Mouse (Mus musculus): ENCODE results near the gene H2afv. TPM values are rescaled to one million over a fixed set of nuclear protein-coding genes. Genes with fewer than 3 reads are reported as not detected.
A peak's percentile ranks its signal among the peaks of the same experiment; 100 is the strongest.

The H2afv gene
- not detected in 2 replicates for polyA plus RNA-seq (2012; ENCODE audit: insufficient read depth, insufficient read length, low replicate concordance, missing spikeins)

GRCm38 (mm10) chr11:6444077-6444853 is at the start of gene H2afv:
TSS of gene H2afv (minus strand) at chr11:6444443.
- TF ChIP-seq POLR2A (IDR thresholded peaks at IDR 0.05; ENCODE audit: insufficient read depth, low read depth, low read length), result peak; percentile 59
- no peak for TF ChIP-seq CTCF (IDR thresholded peaks at IDR 0.05; ENCODE audit: insufficient read depth, low read depth, low read length)

DNA sequence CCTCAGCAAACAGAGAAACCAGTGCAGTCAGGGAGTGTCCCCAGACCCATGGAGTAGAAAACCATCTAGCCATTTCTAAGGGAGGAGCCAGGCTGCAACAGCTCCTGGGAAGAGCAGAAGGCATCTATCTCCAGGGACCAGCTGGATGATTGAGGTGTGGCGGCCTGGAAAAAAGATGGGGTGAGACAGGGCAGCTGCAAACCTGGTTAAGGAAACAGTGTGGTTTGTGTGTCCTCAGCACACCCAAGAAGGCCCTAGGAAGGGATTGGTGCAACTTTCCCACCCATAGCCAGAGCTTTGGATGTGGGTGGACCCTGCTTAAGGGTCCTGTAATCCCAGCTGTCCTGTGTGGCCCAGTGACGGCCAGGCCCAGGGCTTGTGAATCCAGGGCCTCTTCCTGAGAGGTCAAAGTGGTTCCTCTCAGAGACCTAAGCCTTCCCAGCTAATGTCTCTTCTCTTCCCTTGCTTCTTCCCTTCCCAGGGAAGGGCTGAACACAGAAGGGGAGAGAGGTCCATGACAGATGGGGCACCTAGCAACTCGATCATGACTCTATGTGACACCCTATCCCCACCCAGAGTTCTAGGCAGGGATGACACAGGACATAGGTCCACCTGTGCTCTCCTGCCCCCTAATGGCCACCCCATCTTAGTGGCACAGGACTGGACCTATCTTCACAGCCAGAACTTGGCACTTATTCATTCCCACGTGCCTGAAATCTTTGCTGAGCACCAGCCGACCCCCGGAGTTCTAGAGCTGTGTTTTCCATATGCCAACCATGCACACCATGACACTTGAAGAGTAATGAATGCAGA is 45.7 kb upstream of the H2afv start:
- H3K4me1 ChIP-seq (ENCODE audit: control insufficient read depth, insufficient read depth, low read length), result peaks cover 12% of the 10 kb centered on the region
- no peak overlapping the region for H3K27ac ChIP-seq (ENCODE audit: insufficient read depth, low read depth, low read length)
- TF ChIP-seq POLR2A (IDR thresholded peaks at IDR 0.05; ENCODE audit: insufficient read depth, low read depth, low read length), result no peak
- TF ChIP-seq CTCF (IDR thresholded peaks at IDR 0.05; ENCODE audit: insufficient read depth, low read depth, low read length), result no peak
- WGBS, result 44% methylated on average over 6 of the region's 6 CpGs
- H3K4me3 ChIP-seq (ENCODE audit: insufficient read depth, low read depth, low read length), result no peak overlapping the region

More at GRCm38 (mm10) chr11:6444077-6444853, at the start of gene H2afv:
- no peaks in the 10 kb centered on the region for H3K4me1 ChIP-seq (ENCODE audit: control insufficient read depth, insufficient read depth, low read length)
- WGBS, result under 1% methylated on average over 80 of the region's 80 CpGs
- peak within 1 kb of the TSS; percentile 86 for H3K4me3 ChIP-seq (ENCODE audit: insufficient read depth, low read depth, low read length)
- peak within 1 kb of the TSS; percentile 77; the same call in 1 of the 2 replicates for H3K27ac ChIP-seq (ENCODE audit: insufficient read depth, low read depth, low read length)

- WGBS, result 75% methylated on average over 7 of the region's 7 CpGs
- peaks cover 12% of the 10 kb centered on the region for H3K4me1 ChIP-seq (ENCODE audit: control insufficient read depth, insufficient read depth, low read length)
- H3K27ac ChIP-seq (ENCODE audit: insufficient read depth, low read depth, low read length), result no peak overlapping the region
- TF ChIP-seq CTCF (IDR thresholded peaks at IDR 0.05; ENCODE audit: insufficient read depth, low read depth, low read length), result no peak
- TF ChIP-seq POLR2A (IDR thresholded peaks at IDR 0.05; ENCODE audit: insufficient read depth, low read depth, low read length), result no peak
- H3K4me3 ChIP-seq (ENCODE audit: insufficient read depth, low read depth, low read length), result no peak overlapping the region
Measured at GRCm38 (mm10) chr11:6489257-6489656, 45.0 kb upstream of the H2afv start.

GRCm38 (mm10) chr11:6488041-6488684 is 43.9 kb upstream of the H2afv start:
- Histone ChIP-seq H3K27ac (ENCODE audit: insufficient read depth, low read depth, low read length) (no peak overlapping the region), H3K4me1 (ENCODE audit: control insufficient read depth, insufficient read depth, low read length) (peaks cover 12% of the 10 kb centered on the region), H3K4me3 (ENCODE audit: insufficient read depth, low read depth, low read length) (no peak overlapping the region)
- WGBS, result 97% methylated on average over 5 of the region's 5 CpGs
- no peak for TF ChIP-seq POLR2A (IDR thresholded peaks at IDR 0.05; ENCODE audit: insufficient read depth, low read depth, low read length)

GRCm38 (mm10) chr11:6487496-6487895 is 43.3 kb upstream of the H2afv start:
- H3K4me1 ChIP-seq (ENCODE audit: control insufficient read depth, insufficient read depth, low read length), result peaks cover 12% of the 10 kb centered on the region
- no peak overlapping the region for H3K27ac ChIP-seq (ENCODE audit: insufficient read depth, low read depth, low read length)
- no peak overlapping the region for H3K4me3 ChIP-seq (ENCODE audit: insufficient read depth, low read depth, low read length)
- WGBS, result 42% methylated on average over 7 of the region's 7 CpGs
- TF ChIP-seq POLR2A (IDR thresholded peaks at IDR 0.05; ENCODE audit: insufficient read depth, low read depth, low read length), result no peak
- no peak for TF ChIP-seq CTCF (IDR thresholded peaks at IDR 0.05; ENCODE audit: insufficient read depth, low read depth, low read length)

DNA sequence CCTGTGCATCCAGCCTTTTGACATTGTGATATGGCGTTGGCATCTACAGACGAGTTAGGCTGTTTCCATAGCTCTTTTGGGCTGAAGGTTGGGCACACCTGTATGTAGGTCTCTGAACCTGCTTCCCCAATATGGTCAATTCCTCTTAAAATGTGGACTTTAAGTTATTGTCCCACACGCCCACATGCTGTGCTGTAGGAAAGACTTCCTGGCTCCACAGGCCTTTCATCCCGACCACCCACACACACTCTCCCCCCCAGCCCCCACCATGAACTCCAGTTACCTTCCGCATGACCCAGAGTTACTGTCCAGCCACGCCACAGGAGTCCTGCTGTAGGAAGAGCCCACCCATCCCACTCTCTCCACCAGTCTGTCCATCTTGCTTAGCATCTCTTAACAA is 42.7 kb upstream of the H2afv start:
- Histone ChIP-seq H3K4me3 (ENCODE audit: insufficient read depth, low read depth, low read length) (no peak overlapping the region), H3K4me1 (ENCODE audit: control insufficient read depth, insufficient read depth, low read length) (peaks cover 12% of the 10 kb centered on the region), H3K27ac (ENCODE audit: insufficient read depth, low read depth, low read length) (no peak overlapping the region)
- no peak for TF ChIP-seq POLR2A (IDR thresholded peaks at IDR 0.05; ENCODE audit: insufficient read depth, low read depth, low read length)
- no peak for TF ChIP-seq CTCF (IDR thresholded peaks at IDR 0.05; ENCODE audit: insufficient read depth, low read depth, low read length)
- WGBS, result 75% methylated on average over 6 of the region's 6 CpGs

- 56% methylated on average over 3 of the region's 3 CpGs for WGBS
- TF ChIP-seq CTCF (IDR thresholded peaks at IDR 0.05; ENCODE audit: insufficient read depth, low read depth, low read length) (no peak), POLR2A (IDR thresholded peaks at IDR 0.05; ENCODE audit: insufficient read depth, low read depth, low read length) (no peak)
- peaks cover 12% of the 10 kb centered on the region for H3K4me1 ChIP-seq (ENCODE audit: control insufficient read depth, insufficient read depth, low read length)
Measured at GRCm38 (mm10) chr11:6484244-6484959, 40.2 kb upstream of the H2afv start.

DNA sequence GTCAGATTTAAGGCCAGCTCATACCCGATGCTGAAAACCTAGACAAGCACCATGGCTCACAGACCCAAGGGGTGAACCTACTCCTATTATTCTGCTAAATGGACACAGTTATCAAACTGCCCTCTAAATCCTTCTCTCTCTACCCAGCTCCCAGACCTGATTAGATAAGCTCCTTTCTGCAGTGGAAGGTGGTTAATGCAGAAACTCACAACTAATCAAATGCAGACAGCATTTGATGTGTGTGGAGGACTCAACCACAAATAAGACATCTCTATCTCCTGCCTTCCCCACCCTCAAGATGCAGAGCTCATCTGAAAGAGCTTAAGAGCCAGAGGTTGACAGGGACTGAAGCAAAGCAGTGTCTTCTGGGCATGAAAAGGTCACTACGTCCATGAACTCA is 38.9 kb upstream of the H2afv start:
- no peak for TF ChIP-seq CTCF (IDR thresholded peaks at IDR 0.05; ENCODE audit: insufficient read depth, low read depth, low read length)
- no peak for TF ChIP-seq POLR2A (IDR thresholded peaks at IDR 0.05; ENCODE audit: insufficient read depth, low read depth, low read length)

More at GRCm38 (mm10) chr11:6484244-6484959, 40.2 kb upstream of the H2afv start:
- H3K4me3 ChIP-seq (ENCODE audit: insufficient read depth, low read depth, low read length), result no peak overlapping the region
- H3K27ac ChIP-seq (ENCODE audit: insufficient read depth, low read depth, low read length), result no peak overlapping the region

More for the DNA sequence above, 38.9 kb upstream of the H2afv start:
- Histone ChIP-seq H3K4me3 (ENCODE audit: insufficient read depth, low read depth, low read length) (no peak overlapping the region), H3K4me1 (ENCODE audit: control insufficient read depth, insufficient read depth, low read length) (peaks cover 12% of the 10 kb centered on the region), H3K27ac (ENCODE audit: insufficient read depth, low read depth, low read length) (no peak overlapping the region)
- WGBS, result 96% methylated on average over 2 of the region's 2 CpGs

Measured in olfactory bulb, adult 2 months (tissue).